Mouse (Mus musculus) ES-E14 (cell line): Measurements from ENCODE around the gene Gm9268. TPM values are rescaled to one million over a fixed set of nuclear protein-coding genes. Genes with fewer than 3 reads are reported as not detected.
"Not testable (repeated sequence)": the region's sequence is repeated elsewhere in the genome, so short reads cannot be mapped to it uniquely, and the experiment has no call there.

Source experiments
- DNase-seq: peaks from one replicate; pipeline ENCODE4 v3.0.0-alpha.2; 2013; ENCODE audit warnings: low read depth, low spot score
- H3K27ac ChIP-seq: 2 replicates; pipeline ENCODE4 v1.5.1; 2012; ENCODE audit warnings: low read depth, mild to moderate bottlenecking, low read length, moderate library complexity, mixed read lengths; ENCODE audit not compliant: poor library complexity, insufficient read depth, severe bottlenecking
- H3K36me3 ChIP-seq: 2 replicates; pipeline ENCODE4 v1.6.1; 2012; ENCODE audit warnings: mild to moderate bottlenecking, low read length, moderate library complexity, mixed read lengths; ENCODE audit not compliant: control insufficient read depth, poor library complexity, insufficient read depth, severe bottlenecking
- H3K4me1 ChIP-seq, 2 experiments: fragments of 150-350 bp in 1 of 2; sonication (generic) in 1 of 2; 2 replicates each; pipeline ENCODE4 v1.6.1; 2012; ENCODE audit warnings: low read length in 2 of 2, mild to moderate bottlenecking in 1 of 2, mixed read lengths in 1 of 2; ENCODE audit not compliant: control insufficient read depth in 2 of 2, insufficient read depth in 2 of 2, poor library complexity in 1 of 2
- H3K4me3 ChIP-seq, 2 experiments: fragments of 150-350 bp in 1 of 2; sonication (generic) in 1 of 2; 2 replicates each; pipeline ENCODE4 v1.5.1; 2012; ENCODE audit warnings: low read length in 2 of 2, low read depth in 1 of 2, mild to moderate bottlenecking in 1 of 2, mixed read lengths in 1 of 2; ENCODE audit not compliant: insufficient read depth in 1 of 2, poor library complexity in 1 of 2, severe bottlenecking in 1 of 2
- H3K9ac ChIP-seq: 2 replicates; pipeline ENCODE4 v1.6.1; 2012; ENCODE audit warnings: low read depth, mild to moderate bottlenecking, low read length, mixed read lengths; ENCODE audit not compliant: poor library complexity, insufficient read depth, severe bottlenecking
- H3K9me3 ChIP-seq: fragments of 150-350 bp; sonication (generic); 2 replicates; pipeline ENCODE4 v1.6.1; 2012; ENCODE audit warnings: low read depth, mild to moderate bottlenecking, low read length; ENCODE audit not compliant: control insufficient read depth, insufficient read depth
- CHD2 ChIP-seq: IDR thresholded peaks from 2 replicates; pipeline ENCODE4 v1.6.1; 2014; ENCODE audit warnings: mild to moderate bottlenecking, low read depth, low read length, inconsistent platforms
- HCFC1 ChIP-seq: IDR thresholded peaks from 2 replicates; pipeline ENCODE4 v1.6.1; 2012; ENCODE audit warnings: low read length, inconsistent platforms, borderline replicate concordance; ENCODE audit not compliant: insufficient read depth
- MAFK ChIP-seq: IDR thresholded peaks from 2 replicates; pipeline ENCODE4 v1.6.1; 2014; ENCODE audit warnings: mild to moderate bottlenecking, low read depth, low read length, inconsistent platforms; ENCODE audit not compliant: insufficient read depth
- ZC3H11A ChIP-seq: IDR thresholded peaks from 2 replicates; pipeline ENCODE4 v1.6.1; 2012; ENCODE audit warnings: low read depth, mild to moderate bottlenecking, inconsistent platforms, low read length, borderline replicate concordance
- ZNF384 ChIP-seq: IDR thresholded peaks from 2 replicates; pipeline ENCODE4 v1.6.1; 2012; ENCODE audit warnings: low read depth, low read length, inconsistent platforms
- in situ Hi-C, 2 experiments: fragments of 600-800 bp; cut with MboI; formaldehyde crosslinking; loops; one replicate each; pipeline ENCODE4 v1.15.1; 2025; ENCODE audit warnings: low sequenced_read_pairs in 2 of 2, inconsistent platforms in 1 of 2; ENCODE audit not compliant: unreplicated experiment in 2 of 2
- total RNA-seq: library from RNA; depleted of rRNA; stranded (reverse); fragments of 300-350 nt; gene quantifications from 2 replicates; pipeline ENCODE4 v1.2.3, GENCODE M21; 2012; rRNA removed

The Gm9268 gene
- total RNA-seq = not detected in 2 replicates

GRCm38 (mm10) chr7:43018465-43018864 is at the start of gene Gm9268:
TSS of gene Gm9268 (plus strand) at chr7:43018765.
- H3K36me3 ChIP-seq = not testable (repeated sequence)

DNA sequence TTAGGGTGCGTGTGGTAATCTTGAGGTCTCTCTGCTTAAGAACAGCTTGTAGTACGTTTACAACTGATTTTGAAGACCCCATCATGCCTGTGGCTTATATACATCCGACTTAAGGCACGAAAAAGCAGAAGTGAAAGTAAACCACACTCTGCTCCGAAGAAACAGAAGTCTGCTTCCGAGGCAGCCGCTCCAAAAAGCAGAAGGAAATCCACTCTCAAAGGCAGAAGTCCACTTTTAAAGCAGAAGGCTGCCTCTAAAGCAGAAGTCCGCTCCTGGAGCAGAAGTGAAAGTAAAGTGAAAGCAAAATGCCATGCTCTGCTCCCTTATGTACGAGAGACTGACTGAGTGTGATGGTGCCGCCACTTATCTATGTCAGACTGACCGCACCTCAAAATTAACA is 38.5 kb upstream of the Gm9268 start:
- in situ Hi-C loops = no loop called here

More at GRCm38 (mm10) chr7:43018465-43018864, at the start of gene Gm9268:
- H3K4me1 ChIP-seq, H3K4me3 ChIP-seq, in situ Hi-C loops, H3K9ac ChIP-seq, DNase-seq, H3K9me3 ChIP-seq, H3K27ac ChIP-seq: not testable (repeated sequence)

DNA sequence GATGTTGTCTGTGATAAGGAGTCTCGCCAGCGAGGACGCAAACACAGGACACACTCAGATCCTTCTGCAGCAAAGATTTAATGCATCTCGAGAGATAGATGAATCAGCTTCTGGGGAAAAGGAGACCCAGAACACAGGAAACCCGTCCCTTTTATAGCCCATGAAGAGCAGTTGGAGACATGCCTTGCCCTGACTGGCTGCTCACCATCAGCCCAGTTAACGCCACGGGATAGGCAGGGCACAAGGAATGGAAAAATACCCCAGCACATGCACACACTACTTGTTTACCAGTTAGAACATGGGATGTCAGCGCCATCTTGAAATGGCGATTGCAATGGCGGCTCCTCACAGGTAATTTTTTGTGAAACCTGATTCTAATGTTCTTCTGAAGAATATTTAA is 37.8 kb upstream of the Gm9268 start:
- Histone ChIP-seq H3K9ac (no peak overlapping the region), H3K9me3 (no peaks in the 10 kb centered on the region), H3K36me3 (no peaks in the 10 kb centered on the region), H3K4me3 (no peak overlapping the region), H3K27ac (no peak overlapping the region), H3K4me1 (no peaks in the 10 kb centered on the region)
- no peak for TF ChIP-seq MAFK
- TF ChIP-seq ZC3H11A = no peak
- TF ChIP-seq HCFC1 = no peak
- TF ChIP-seq ZNF384 = no peak
- TF ChIP-seq CHD2 = no peak
- in situ Hi-C loops = no loop called here
- no peak for DNase-seq

More for the DNA sequence above, 38.5 kb upstream of the Gm9268 start:
- no peak overlapping the region for H3K4me3 ChIP-seq
- no peak for DNase-seq
- no peak overlapping the region for H3K9ac ChIP-seq
- no peaks in the 10 kb centered on the region for H3K9me3 ChIP-seq
- H3K4me1 ChIP-seq = no peaks in the 10 kb centered on the region
- no peaks in the 10 kb centered on the region for H3K36me3 ChIP-seq
- TF ChIP-seq CHD2 (no peak), MAFK (no peak), HCFC1 (no peak), ZNF384 (no peak), ZC3H11A (no peak)
- H3K27ac ChIP-seq = no peak overlapping the region

GRCm38 (mm10) chr7:43077831-43078230 is 59.3 kb downstream of the Gm9268 start:
- Histone ChIP-seq H3K9me3 (no peaks in the 10 kb centered on the region), H3K27ac (peak overlapping the region; percentile 57; the same call in 1 of the 2 replicates), H3K36me3 (no peaks in the 10 kb centered on the region; the same call in 1 of the 2 replicates), H3K4me3 (peak overlapping the region; percentile 92 to 96), H3K9ac (peak overlapping the region; percentile 92), H3K4me1 (no peaks in the 10 kb centered on the region)
- peak; percentile 79 for DNase-seq
- in situ Hi-C loops = no loop called here
- TF ChIP-seq ZC3H11A (no peak), CHD2 (peak; percentile 79)

Other genes with a start within 250 kb of the Gm9268 start
- gene Vmn2r62, start 225.2 kb upstream of the Gm9268 start, total RNA-seq = 0.05 TPM in 1 of 2 replicates, not detected in the other
- 38.7 and 45.9 TPM in 2 replicates for gene Gm2381, start 151.5 kb upstream of the Gm9268 start, total RNA-seq
- gene Vmn2r63, start 84.9 kb upstream of the Gm9268 start, total RNA-seq = not detected in 2 replicates
- 80.2 and 91.3 TPM in 2 replicates for gene Zfp936, start 95.5 kb downstream of the Gm9268 start, total RNA-seq